Mouse (Mus musculus) liver, embryonic 16.5 days (tissue): ENCODE results near the gene Naa10. TPM values are rescaled to one million over a fixed set of nuclear protein-coding genes. Genes with fewer than 3 reads are reported as not detected.
A peak's percentile ranks its signal among the peaks of the same experiment; 100 is the strongest.

Source experiments
- ATAC-seq: fragments of 200-750 bp; cut with Nextera tagmentation; 2 replicates; pipeline ENCODE4 v1.8.0; 2017; ENCODE audit warnings: low read depth, mild to moderate bottlenecking, moderate number of reproducible peaks, moderate library complexity
- H3K27ac ChIP-seq: fragments of 300-500 bp; sonication (generic); 2 replicates; pipeline ENCODE4 v1.5.1; 2014; ENCODE audit warnings: mild to moderate bottlenecking, low read length
- H3K27me3 ChIP-seq: fragments of 300-500 bp; sonication (generic); 2 replicates; pipeline ENCODE4 v1.6.1; 2014; ENCODE audit warnings: low read depth, low read length, mixed read lengths; ENCODE audit not compliant: control insufficient read depth, insufficient read depth
- H3K36me3 ChIP-seq: fragments of 300-500 bp; sonication (generic); 2 replicates; pipeline ENCODE4 v1.6.1; 2014; ENCODE audit warnings: mild to moderate bottlenecking; ENCODE audit not compliant: control insufficient read depth, insufficient read depth
- H3K4me1 ChIP-seq: fragments of 300-500 bp; sonication (generic); 2 replicates; pipeline ENCODE4 v1.6.1; 2014; ENCODE audit warnings: low read depth, low read length, mixed read lengths; ENCODE audit not compliant: control insufficient read depth
- H3K4me2 ChIP-seq: fragments of 300-500 bp; sonication (generic); 2 replicates; pipeline ENCODE4 v1.6.1; 2014; ENCODE audit warnings: low read depth, low read length, mixed read lengths
- H3K4me3 ChIP-seq: fragments of 300-500 bp; sonication (generic); 2 replicates; pipeline ENCODE4 v1.5.1; 2014; ENCODE audit warnings: low read depth, mild to moderate bottlenecking, low read length
- H3K9ac ChIP-seq: fragments of 300-500 bp; sonication (generic); 2 replicates; pipeline ENCODE4 v1.6.1; 2014; ENCODE audit warnings: low read depth, low read length
- H3K9me3 ChIP-seq: fragments of 300-500 bp; sonication (generic); replicated peaks from 2 replicates; pipeline ENCODE4 v1.6.1; 2016; ENCODE audit warnings: low read length; ENCODE audit not compliant: control insufficient read depth
- WGBS: fragments of 180-500 bp; shearing (Covaris S2); extraction: QIAGEN DNeasy Blood & Tissue Kit; methylation state at CpG from one replicate; pipeline ENCODE4 v1.1.7; 2014; ENCODE audit not compliant: insufficient replicate concordance; 5-methylcytosine and 5-hydroxymethylcytosine counted together
- polyA plus RNA-seq: library from polyadenylated mRNA; unstranded; fragments of >200 nt; fragmentation: Nextera tagmentation; extraction: Ambion mirVana; gene quantifications from 2 replicates; pipeline ENCODE4 v1.2.1, GENCODE M21; 2015

Gene Naa10
- polyA plus RNA-seq = 69.0 and 70.6 TPM in 2 replicates

DNA sequence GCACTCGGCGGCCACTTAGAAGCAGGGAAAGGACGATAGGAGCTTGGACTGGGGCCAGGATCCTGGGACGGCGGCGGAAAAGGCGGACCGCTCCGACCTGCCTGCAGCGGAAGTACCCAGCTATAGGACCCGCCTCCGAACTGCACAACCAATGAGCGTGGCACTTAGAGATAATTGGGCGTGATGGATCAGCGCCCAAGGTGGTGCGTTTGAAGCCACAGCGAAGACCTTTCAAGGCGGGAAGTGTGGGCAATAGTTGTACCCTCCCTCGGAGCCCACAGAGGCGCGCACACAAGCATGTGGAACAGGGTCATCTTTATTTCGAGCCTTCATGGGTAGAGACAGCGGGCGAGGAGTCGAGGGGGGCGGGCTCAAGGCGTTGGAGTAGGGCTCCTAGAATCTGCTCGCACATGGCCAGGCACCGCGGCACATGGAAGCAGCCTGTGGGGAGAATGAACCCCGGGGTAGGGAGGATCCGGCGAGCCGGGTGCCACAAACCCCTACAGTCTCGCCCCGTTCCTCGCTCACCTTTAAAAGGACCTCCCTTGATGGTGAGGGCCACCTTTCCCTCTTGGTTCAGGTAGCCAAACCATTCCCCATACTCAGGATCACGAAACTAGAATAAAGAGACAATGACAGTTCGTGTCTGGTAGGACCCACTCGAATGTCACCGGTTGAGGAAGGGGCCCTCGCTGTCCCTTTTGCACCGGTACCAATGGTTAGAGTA, at the start of gene Naa10, which contains the start of gene Arhgap4:
Gene Naa10, minus strand, starts transcription at position 122 of the 727 bp plus-strand sequence.
Gene Arhgap4, minus strand, starts transcription at position 48 of the 727 bp plus-strand sequence.
- H3K27me3 ChIP-seq = no peaks in the 10 kb centered on the region
- no peaks in the 10 kb centered on the region; the same call in 1 of the 2 replicates for H3K4me1 ChIP-seq
- peak within 1 kb of the TSS; percentile 75 for H3K9ac ChIP-seq
- H3K36me3 ChIP-seq = peaks cover 4% of the 10 kb centered on the region
- whole genome bisulfite sequencing = 18% methylated on average over 43 of the region's 43 CpGs
- H3K9me3 ChIP-seq = no peaks in the 10 kb centered on the region
- peak within 1 kb of the TSS; percentile 82 for H3K4me2 ChIP-seq
- H3K4me3 ChIP-seq = peak within 1 kb of the TSS; percentile 75
- H3K27ac ChIP-seq = peak within 1 kb of the TSS; percentile 81
- ATAC-seq = peak; percentile 99

DNA sequence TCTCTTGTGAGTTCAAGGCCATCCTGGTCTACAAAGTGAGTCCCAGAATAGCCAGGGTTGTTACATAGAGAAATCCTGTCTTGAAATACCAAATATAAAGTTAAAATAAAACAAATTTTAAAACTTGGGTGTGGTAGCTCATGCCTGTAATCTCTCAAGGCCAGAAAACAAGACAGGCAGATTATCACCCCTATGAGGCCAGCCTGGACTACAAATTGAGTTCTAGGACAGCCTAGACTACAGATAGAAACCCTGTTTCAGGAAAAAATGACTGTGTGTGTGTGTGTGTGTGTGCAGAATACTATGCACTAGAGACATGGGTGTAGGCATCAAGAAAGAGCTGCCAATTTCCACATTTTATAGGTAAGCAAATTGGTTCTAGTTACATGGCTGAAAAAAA, 49.0 kb upstream of the Naa10 start:
- Histone ChIP-seq H3K4me2 (peak overlapping the region; percentile 45), H3K27ac (peak overlapping the region; percentile 91), H3K9ac (no peak overlapping the region), H3K27me3 (no peaks in the 10 kb centered on the region), H3K4me1 (peaks cover 10% of the 10 kb centered on the region), H3K36me3 (no peaks in the 10 kb centered on the region), H3K4me3 (no peak overlapping the region), H3K9me3 (no peaks in the 10 kb centered on the region; the same call in 1 of the 2 replicates)
- ATAC-seq = peak; percentile 27

DNA sequence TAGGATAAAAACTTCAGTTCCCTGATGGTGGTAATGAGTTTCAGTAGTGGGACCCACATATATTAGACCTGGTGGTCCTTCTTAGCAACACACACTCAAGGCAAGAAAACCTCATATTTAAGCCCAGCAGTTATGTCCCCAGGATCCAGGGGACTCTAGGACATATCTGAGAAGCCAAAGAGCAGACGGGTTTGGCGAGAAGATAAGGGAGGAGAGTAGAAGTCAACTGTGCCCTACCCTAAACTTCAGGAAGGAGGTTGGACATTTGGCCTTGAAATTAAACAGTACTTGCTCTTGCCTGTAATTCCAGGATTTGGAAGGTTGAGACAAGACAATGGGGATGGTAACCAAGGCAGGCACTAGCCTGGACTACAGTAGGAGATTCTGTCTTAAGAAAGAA, 48.0 kb upstream of the Naa10 start:
- Histone ChIP-seq H3K9me3 (no peaks in the 10 kb centered on the region; the same call in 1 of the 2 replicates), H3K27ac (peak overlapping the region; percentile 91), H3K4me1 (peaks cover 10% of the 10 kb centered on the region), H3K36me3 (no peaks in the 10 kb centered on the region), H3K27me3 (no peaks in the 10 kb centered on the region), H3K4me3 (no peak overlapping the region), H3K4me2 (peak overlapping the region; percentile 45), H3K9ac (peak overlapping the region; percentile 6; the same call in 1 of the 2 replicates)
- 48% methylated on average over 2 of the region's 2 CpGs for WGBS
- ATAC-seq = peak; percentile 47

DNA sequence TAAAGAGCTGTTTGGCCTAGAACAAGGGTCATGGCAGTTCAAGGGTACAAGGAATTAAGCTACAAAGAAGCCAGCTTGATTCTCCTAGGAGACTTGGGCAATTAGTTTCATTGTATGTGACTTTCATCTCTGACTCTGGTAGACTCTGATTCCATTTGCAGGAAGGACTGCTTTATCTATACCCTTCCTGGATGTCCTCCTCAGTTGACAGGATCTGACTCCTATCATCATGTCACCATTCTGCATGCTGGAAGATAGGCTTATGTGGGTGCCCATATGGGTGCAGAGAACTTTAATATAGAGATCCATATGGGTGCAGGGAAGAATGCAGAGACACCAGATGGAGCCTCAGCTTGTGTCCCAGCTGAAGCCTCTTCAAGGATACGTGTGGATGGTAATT, 47.4 kb upstream of the Naa10 start:
- H3K9ac ChIP-seq = no peak overlapping the region
- H3K27ac ChIP-seq = peak overlapping the region; percentile 91
- no peaks in the 10 kb centered on the region; the same call in 1 of the 2 replicates for H3K9me3 ChIP-seq
- H3K36me3 ChIP-seq = no peaks in the 10 kb centered on the region
- no peaks in the 10 kb centered on the region for H3K27me3 ChIP-seq
- ATAC-seq = peak; percentile 14
- peaks cover 14% of the 10 kb centered on the region for H3K4me1 ChIP-seq
- no peak overlapping the region for H3K4me3 ChIP-seq
- peak overlapping the region; percentile 45 for H3K4me2 ChIP-seq
- WGBS = 39% methylated on average over 1 of the region's 1 CpGs

DNA sequence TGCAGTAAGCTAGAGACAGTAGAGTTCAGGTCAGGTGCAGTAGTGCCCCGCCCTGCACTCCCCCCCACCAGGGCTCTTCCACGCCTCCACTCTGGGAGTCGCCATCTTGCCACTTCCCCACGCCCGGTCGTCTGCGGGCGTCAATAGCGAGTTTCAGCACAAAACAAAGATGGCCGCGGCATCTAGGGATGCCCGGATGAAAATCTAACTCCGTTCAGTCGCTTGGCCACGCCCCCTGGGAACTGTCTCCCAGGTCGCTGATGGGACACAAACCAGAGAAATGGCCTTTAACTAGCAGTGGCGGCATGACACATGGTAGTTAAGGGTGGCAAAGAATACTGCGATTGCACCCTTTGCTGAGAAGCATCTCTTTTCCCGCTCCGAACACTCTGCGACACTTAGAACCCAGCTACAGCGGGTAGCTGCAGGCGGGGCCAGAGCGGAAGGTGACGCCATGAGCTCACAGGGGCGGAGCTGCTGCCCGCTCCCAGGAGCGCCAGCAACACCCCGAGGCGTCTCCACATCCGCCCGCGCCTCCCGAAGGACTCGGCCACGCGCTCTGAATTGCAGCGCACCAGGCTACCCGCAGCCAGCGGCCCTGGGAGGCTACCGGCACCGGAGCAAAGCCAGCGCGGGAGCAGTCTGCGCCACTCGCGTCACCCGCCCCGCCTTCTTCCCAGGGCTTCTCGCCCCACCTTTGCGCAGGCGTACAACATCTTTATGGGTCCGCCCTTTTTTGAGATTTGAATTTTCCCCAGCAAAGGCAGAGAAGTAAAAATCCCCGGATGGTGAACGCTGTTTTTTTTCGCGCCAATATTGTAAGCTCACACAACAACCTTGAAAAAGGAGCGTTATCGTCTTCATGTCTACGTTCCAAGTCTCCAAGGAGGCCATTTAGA, 45.7 kb upstream of the Naa10 start:
- peak; percentile 71 for ATAC-seq
- WGBS = 14% methylated on average over 60 of the region's 60 CpGs
- peaks cover 28% of the 10 kb centered on the region for H3K4me1 ChIP-seq

DNA sequence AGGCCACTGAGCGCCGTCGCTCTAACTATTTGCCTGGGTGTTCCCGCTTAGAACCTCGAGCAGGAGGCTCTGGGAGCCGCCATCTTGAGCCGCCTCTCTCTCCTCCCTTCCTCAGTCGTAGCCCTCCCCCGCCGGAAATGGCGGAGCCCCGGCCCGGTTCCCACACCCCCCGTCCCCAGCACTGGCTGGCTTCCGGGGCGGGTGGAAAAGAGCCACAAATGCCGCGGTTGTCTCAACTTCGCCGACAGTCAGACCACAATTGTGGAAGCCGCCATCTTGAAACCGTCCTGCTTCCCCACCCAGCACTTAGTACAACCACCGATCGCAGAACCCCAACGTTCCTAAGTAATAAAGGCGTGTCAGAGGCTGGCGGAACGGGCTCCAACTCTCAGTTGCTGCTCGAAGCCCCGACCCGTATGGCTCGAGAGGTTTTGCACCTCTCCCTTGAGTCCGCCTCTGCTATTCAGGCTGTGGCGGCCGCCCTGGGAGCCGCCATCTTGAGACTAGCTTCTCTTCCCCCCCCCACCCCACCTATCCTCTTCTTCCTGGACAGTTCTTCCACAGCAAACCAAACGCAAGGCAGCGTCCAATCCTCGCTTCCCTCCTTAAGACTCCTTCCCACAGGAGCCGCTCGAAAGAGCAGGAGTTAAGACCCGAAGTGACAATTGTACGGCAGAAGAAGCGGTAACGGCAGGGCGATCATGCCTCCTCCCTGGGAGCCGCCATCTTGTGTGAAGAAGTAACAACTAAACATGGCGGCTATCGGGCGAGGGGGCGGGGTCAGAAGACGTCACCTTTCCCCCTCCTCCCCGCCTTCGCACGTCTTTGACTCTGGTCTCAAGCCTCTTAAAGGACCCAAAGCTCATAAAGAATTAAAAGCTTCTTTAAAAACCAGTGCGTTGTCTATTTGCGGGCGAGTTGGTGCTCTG, 44.8 kb upstream of the Naa10 start, which contains the start of gene Hcfc1:
Gene Hcfc1, minus strand, starts transcription at position 110 of the 929 bp plus-strand sequence.
- no peaks in the 10 kb centered on the region; the same call in 1 of the 2 replicates for H3K36me3 ChIP-seq
- peak within 1 kb of the TSS; percentile 81 for H3K9ac ChIP-seq
- H3K27me3 ChIP-seq = no peaks in the 10 kb centered on the region
- peak within 1 kb of the TSS; percentile 77 for H3K4me2 ChIP-seq
- H3K4me1 ChIP-seq = peaks cover 35% of the 10 kb centered on the region
- peak; percentile 44 for ATAC-seq
- H3K4me3 ChIP-seq = peak within 1 kb of the TSS; percentile 85
- H3K9me3 ChIP-seq = no peaks in the 10 kb centered on the region; the same call in 1 of the 2 replicates
- peak within 1 kb of the TSS; percentile 99 for H3K27ac ChIP-seq
- WGBS = 18% methylated on average over 58 of the region's 58 CpGs

More for the DNA sequence above, 45.7 kb upstream of the Naa10 start:
- Histone ChIP-seq H3K4me2 (peak overlapping the region; percentile 77), H3K36me3 (no peaks in the 10 kb centered on the region; the same call in 1 of the 2 replicates), H3K4me3 (peak overlapping the region; percentile 85), H3K9ac (peak overlapping the region; percentile 81), H3K27me3 (no peaks in the 10 kb centered on the region), H3K27ac (peak overlapping the region; percentile 99), H3K9me3 (no peaks in the 10 kb centered on the region; the same call in 1 of the 2 replicates)

DNA sequence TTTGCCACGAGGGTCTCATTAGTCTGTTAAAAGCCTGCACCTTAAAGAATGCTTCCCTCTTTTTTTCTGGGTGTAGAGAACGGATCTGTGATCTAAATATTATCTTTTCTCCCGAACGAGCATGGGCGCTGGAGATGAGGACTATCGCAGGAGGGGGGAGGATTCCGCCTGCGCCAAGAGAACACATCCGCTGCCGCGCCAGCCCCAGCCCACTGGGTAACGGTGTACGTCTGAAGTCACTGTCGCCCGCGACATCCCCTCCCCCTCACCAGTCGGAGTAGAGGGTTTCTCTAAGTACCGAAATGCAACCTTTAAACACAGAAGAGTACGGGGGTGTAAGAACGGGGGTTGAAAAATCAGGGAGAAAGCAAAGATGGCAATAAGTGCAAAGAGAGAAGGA, 43.6 kb upstream of the Naa10 start:
- Histone ChIP-seq H3K4me1 (peaks cover 35% of the 10 kb centered on the region), H3K4me3 (peak overlapping the region; percentile 85), H3K27me3 (no peaks in the 10 kb centered on the region), H3K4me2 (peak overlapping the region; percentile 77), H3K9me3 (no peaks in the 10 kb centered on the region; the same call in 1 of the 2 replicates), H3K36me3 (peaks cover 4% of the 10 kb centered on the region), H3K9ac (peak overlapping the region; percentile 81), H3K27ac (peak overlapping the region; percentile 99)
- WGBS = 17% methylated on average over 20 of the region's 20 CpGs
- no peak for ATAC-seq

DNA sequence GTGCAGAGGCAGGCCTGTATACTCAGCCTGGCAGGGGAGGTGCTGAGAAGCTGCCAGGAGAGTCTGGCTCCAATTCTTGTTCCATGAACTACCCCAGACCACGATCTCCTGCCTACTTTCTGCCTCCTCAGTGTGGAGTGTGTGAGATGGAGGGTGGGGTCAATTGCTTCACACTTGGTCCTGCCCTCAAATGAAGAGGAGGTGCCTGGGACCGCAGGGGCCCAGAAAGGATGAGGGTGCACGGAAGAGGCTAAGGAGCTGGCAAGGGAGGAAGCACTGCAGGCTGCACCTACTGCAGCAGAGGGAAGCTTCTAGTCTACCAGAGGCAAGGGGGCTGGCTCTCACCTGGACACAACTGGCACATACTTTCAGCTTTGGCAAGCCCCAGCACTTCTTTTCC, 42.6 kb upstream of the Naa10 start:
- peak overlapping the region; percentile 85 for H3K4me3 ChIP-seq
- H3K27ac ChIP-seq = peak overlapping the region; percentile 99
- 19% methylated on average over 3 of the region's 3 CpGs for WGBS
- peaks cover 35% of the 10 kb centered on the region for H3K4me1 ChIP-seq
- peak; percentile 37 for ATAC-seq
- H3K27me3 ChIP-seq = no peaks in the 10 kb centered on the region
- no peaks in the 10 kb centered on the region; the same call in 1 of the 2 replicates for H3K9me3 ChIP-seq
- H3K9ac ChIP-seq = peak overlapping the region; percentile 81
- H3K4me2 ChIP-seq = peak overlapping the region; percentile 77
- peaks cover 6% of the 10 kb centered on the region for H3K36me3 ChIP-seq
